Mouse (Mus musculus) embryo, embryonic 9.5 days (tissue): Measurements from ENCODE around the gene Stab1.

ENCODE experiments used
- DNase-seq: peaks from one replicate; pipeline ENCODE4 v3.0.0-alpha.2; 2017; ENCODE audit errors: extremely low spot score

Stab1 gene

DNA sequence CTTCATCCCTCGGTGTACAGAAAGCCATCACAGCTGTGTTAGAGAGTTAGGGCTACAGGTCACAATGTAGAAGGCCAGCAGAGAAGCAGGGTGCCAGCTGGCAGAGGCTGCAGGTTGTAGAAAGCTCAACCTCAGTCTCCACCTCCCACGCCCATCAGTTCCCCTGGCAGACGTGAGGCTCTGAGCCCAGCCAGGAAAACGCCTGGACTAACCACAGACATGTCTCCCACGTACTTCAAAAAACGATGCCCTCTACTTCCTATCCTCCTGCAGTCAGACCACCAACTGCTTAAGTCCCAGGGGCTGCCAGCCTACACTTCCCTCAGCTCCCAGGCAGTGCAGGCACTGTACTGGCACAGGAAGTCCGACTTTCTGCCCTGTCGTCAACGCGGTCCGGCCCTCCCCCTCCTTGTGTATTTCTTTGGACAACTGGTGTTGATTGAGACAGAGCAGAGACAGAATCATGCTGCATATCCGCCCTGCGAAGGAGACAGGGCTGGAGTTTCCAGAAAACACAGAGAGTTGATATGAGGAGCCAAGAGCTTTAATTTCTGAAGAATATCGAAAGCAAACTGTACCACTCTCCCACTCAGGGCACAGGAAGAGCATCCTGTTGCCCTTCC lies 26.6 kb upstream of the Stab1 start:
- no peak for DNase-seq

GRCm38 (mm10) chr14:31194441-31194840 lies 26.0 kb upstream of the Stab1 start:
- DNase-seq = no peak

GRCm38 (mm10) chr14:31193791-31194190 lies 25.4 kb upstream of the Stab1 start:
- DNase-seq = no peak

DNA sequence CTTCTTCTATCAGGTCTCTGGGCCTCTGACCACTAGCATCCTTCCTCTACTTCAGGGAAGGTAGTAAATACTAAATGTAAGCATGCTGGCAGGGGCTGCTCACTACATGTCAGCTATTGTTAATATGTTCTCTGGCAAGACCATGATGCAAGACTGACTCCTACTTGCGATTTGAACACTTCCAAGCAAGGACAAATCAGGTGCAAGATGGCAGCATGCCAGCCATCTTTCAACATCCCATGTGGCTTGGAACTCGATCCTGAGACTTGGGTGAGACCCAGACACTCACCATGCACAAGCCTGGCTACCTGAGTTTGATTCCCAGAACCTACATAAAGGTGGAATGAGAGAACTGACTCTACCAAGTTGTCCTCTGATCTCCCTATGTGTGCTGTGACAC lies 23.5 kb upstream of the Stab1 start:
- DNase-seq = no peak

DNA sequence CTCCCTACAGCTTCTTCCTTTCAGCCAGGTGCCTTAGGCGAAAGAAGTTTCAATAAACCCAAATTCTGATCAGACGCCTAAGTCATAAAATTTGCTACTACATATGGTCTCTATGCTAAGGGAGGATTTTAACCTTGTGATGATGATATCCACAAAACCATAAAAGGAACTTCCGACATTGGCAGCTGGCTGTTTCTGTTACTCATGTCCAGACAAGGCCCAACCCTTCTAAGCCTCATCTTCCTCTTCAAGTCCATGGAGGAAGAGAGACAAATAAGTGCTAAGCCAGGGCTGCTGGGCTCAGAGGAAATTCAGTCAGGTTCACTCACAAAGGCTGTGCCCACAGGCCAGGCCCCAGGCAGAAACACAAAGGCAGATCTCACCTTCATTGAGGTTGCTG lies 20.9 kb upstream of the Stab1 start:
- DNase-seq = no peak

GRCm38 (mm10) chr14:31188771-31189181 lies 20.3 kb upstream of the Stab1 start:
- no peak for DNase-seq

- no peak for DNase-seq
Observed at GRCm38 (mm10) chr14:31186656-31187055, 18.2 kb upstream of the Stab1 start.

DNA sequence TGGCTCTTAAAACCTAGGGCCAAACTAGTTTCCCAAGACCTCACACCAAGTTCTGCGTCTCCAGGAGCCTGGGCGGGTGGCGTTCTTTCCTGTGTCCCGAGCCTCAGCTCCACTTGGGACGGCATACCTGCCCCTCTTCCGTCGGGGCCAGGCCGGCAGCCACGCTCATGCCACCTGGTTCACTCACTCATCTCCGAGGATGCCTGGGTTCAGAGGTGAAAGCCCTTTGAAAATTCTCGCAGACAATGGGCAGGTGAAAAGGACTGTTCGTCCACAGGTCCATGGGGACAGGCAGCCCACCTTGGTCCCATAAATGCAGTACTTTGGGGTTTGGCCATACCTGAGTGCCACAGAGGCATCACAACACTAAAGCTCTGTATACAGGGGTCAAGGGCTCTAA lies 15.8 kb upstream of the Stab1 start:
- DNase-seq = no peak

- no peak for DNase-seq
Observed at GRCm38 (mm10) chr14:31183541-31183940, 15.1 kb upstream of the Stab1 start.

- no peak for DNase-seq
Observed at GRCm38 (mm10) chr14:31182786-31183290, 14.4 kb upstream of the Stab1 start.

DNA sequence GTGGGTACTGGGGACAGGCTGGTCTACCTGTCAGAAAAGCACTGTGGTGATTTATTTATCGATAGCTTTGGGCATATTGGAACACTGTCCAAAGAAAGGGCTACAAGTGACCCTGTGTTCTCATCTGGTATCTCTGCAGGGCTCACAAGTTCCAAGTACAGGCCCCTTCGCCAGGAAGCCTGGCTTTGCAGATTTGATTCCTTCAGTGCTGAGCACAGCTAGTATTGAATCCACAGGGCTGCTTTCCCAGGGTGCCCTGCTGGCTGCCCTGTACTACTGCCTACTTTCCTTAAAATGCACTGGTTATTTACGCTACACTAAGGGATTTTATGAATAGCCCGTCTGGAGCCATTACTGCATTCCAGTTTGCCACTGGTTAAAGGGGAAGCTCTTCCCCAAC lies 13.1 kb upstream of the Stab1 start:
- no peak for DNase-seq

DNA sequence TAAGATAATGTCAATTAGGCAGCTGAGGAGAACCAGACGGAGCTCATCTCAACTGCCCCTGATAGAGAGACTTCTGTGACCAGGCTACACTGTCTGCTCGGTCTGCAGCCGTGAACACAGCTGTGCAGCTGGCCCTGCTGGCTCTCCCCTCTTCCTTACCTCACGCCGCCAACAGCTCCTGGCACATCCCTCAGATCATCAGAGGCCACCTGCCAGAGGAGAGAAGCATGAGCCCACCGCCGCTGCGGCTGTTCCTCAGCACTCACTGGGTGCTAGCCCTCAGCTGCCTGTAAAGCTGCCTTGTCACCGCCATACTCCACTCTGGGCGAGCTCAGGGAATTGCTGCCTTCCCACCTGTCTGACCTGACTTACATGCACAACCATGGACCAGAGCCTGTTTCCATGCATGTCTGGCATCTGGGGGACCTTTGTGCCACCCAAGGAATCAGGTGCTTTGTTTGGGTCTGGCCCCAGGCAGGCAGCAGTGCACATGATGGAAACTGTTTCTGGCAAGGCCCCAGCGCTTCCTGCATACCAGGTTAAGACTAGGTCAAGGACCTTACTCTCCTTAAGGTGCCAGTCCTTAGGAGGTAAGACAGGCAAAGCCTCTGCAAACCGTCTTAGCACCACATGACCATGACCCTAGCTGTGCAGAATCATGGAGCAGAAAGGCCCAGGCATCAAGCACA lies 11.4 kb upstream of the Stab1 start:
- no peak for DNase-seq

GRCm38 (mm10) chr14:31177715-31178114 lies 9.3 kb upstream of the Stab1 start:
- no peak for DNase-seq

DNA sequence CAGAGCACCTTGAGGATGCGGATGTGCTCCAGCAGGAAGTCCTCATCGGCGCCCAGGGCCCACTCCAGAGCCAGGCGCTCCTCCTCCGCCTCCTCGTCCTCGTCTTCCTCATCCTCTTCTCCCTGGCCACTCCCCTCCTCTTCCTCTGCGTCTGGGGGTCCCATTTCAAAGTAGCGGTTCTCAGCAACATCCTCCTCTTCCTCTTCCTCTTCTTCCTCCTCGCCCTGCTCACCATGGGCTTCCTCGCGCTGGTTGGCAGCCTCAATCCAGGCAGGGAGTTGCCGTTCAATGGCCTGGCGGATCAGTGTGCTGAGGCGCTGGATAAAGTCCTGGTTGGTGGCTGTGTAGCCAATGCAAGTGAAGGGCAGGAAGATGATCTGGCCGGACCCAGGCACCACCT lies 8.8 kb upstream of the Stab1 start:
- DNase-seq = no peak

- DNase-seq = no peak
Observed at GRCm38 (mm10) chr14:31173537-31173936, 5.1 kb upstream of the Stab1 start.

GRCm38 (mm10) chr14:31172781-31173455 lies 4.5 kb upstream of the Stab1 start:
- no peak for DNase-seq

DNA sequence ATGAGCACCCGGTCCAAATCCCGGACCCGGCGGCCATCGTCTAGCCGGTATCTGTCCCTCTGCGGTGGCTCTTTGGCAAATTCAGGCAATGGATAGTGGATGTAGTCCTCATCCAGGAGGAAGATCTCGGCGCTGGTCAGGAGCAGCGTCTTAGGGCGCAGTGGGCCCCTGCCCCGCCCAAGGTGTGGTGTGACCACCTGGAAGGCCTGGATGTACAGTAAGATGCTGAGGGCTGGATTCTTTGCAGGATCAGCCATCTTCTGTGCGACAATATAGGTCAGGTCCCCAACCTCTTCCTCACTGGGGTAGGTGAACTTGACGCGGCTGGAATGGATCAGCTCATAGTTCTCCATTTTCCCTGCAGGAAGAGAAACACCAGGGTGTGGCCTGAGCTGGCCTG lies 3.4 kb upstream of the Stab1 start:
- no peak for DNase-seq

GRCm38 (mm10) chr14:31171386-31171785 lies 2.9 kb upstream of the Stab1 start:
- DNase-seq = no peak

DNA sequence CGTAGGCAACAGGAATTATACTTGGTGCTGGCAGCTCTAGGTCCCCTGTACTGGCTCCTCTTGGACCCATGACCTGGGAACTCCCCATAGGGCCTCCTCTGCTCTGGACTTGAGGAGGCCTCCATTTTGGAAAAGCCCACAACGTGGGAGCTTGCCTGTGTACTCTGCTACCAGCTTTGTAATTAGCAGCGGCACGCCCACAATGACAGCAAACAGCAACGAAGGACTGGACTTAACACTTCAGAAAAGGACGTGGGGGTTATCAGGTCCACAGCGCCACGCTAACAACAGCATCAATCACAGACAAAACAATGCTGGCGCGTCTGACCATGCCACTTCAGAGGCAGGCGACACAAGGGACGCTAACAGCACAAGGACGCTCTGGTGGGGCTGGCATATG lies 2.5 kb upstream of the Stab1 start:
- no peak for DNase-seq

DNA sequence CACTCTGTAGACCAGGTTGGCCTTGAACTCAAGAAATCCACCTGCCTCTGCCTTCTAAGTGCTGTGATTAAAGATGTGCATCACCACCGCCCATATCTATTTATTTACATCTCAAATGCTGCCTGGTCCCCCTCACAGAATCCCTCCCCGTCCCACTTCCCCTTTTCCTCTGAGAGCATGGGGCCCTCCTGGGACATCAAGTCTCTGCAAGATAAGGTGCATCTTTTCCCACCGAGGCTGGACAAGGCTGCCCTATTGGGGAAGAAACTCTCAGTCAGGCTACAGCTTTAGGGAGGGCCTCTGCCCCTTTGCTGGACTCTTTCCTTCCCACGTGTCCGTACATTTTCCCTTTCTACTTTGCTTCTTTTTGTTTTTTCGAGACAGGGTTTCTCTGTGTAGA lies 1.1 kb upstream of the Stab1 start:
- no peak for DNase-seq

DNA sequence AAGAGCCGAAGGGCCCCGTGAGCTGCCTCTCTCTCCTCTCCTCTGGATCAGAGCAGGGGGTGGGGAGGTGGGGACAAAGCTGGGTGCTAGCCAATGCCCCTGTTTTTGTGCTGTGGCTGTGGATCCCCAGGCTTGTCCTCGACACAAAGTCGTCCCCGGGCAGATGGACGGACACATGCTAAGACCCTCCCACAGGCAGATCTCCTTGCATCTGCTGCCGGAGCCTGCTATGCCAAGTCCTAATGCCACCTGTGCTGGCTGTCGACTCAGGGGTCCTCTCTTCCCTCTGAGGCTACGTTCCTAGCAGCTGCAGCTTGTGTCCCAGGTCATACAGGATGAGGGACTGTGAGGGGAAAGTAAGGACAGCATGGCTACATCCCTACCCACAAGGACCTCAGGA lies 1.6 kb downstream of the Stab1 start:
- DNase-seq = no peak

DNA sequence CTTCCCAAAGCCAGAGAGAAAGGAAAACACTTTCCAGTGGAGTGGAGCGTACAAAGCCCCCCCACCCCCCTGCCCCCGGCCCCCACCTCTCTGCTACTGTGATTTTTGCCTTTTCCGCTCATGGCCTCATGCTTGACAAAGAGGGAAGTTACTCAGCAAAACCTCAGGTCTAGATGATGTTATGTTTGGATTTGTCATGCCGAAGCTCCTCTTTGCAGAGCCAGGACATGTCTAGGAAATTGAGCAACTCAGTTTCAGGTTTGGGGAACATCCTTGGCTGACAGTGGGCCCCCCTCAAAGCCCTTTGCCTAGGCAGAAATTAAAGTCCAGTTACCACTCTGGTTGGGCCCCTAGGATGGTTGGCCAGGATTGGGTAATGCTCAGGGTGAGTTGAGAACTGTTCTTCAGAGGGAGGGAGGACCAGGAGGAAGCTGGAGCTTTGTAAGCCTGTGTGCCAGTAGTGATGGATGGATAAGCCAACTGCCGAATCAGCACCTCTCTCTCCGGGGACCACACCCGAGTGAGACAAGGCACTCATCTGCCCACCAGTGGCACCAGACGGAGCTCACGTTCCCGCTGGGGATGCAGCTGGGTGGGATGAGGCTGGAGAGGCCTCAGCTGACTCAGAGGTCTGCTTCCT lies 2.3 kb downstream of the Stab1 start:
- DNase-seq = no peak

DNA sequence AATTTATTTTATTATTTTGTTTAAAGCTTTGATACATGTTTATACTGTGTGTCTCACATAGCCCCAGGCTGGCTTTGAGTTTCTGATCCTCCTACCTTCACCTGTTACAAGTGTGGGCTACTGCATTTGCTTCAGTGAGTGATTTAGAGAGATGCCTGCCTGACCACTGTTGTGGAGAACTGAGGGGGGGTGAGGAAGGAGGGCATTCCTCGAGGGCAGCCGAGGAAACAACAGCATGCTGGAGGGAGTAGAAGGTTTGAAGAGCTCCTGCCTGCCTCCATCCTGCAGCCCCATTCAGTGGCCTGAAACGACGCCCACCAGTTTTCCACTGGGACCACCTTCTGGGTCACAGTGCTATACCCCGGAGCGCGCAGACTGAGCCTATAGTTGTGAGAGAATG lies 3.0 kb downstream of the Stab1 start:
- DNase-seq = no peak
